Mouse (Mus musculus) erythroid progenitor cell, adult 5-6 weeks (primary cell): ENCODE measurements around the gene Uspl1. TPM values are rescaled to one million over a fixed set of nuclear protein-coding genes. Genes with fewer than 3 reads are reported as not detected.
"Not testable (repeated sequence)": the region's sequence is repeated elsewhere in the genome, so short reads cannot be mapped to it uniquely, and the experiment has no call there.

Experiments
- ATAC-seq: replicated peaks from 2 replicates; pipeline ENCODE4 v1.8.0; 2016; ENCODE audit warnings: moderate number of reproducible peaks, mild to moderate bottlenecking, moderate TSS enrichment, inconsistent platforms; ENCODE audit not compliant: poor library complexity, low FRiP score, severe bottlenecking
- total RNA-seq, 2 experiments: library from RNA; stranded (forward) in 1 of 2; stranded (reverse) in 1 of 2; fragments of 150-400 nt in 1 of 2; fragments of 186-747, 209-891 nt in 1 of 2; gene quantifications; 2 replicates each; pipeline versions ENCODE4 v1.2.3 to v1.2.4; 2015 to 2017; ENCODE audit warnings: low replicate concordance in 2 of 2

Gene Uspl1
- 26.4 and 42.9 TPM in 2 replicates for total RNA-seq (2015; ENCODE audit: low replicate concordance)
- 22.1 and 31.8 TPM in 2 replicates for total RNA-seq (2017; ENCODE audit: low replicate concordance)

DNA sequence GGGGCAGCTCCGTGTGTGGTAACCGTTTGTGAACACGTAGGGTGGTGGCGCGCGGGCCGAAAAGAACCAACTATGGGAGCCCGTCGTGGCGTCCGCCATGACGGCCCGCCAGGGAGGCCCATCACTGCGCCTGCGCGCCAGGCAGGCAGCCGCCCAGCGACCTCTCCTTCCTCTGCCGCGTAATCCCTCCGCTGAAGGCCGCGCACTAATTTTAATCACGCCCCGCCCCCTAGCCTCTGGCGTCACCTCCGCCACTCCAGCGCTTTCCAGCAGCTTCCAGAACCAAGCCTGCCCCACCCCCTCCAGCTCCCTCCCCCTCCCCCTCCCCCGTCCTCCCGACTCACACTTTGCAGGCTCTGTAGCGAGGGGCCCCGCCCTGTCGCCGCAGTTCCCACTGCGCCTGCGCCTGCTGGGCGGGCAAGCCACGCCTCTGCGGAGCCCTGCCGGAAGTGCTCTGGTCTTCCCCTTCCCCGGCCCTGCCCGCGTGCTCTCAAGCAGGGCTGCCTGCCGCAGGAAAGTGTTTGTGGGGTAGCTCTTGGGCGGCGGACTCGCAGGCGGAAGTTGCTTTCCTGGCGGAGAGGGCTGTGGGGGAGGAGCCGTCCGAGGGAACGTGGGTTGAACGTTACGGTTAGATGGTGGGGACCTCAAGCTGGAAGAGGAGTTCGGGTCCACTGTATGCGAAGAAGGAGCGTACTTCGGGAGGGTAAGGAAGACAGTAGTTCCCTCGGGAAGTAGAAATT is at the start of gene Uspl1, which contains the start of gene Hmgb1:
Uspl1 (plus strand) TSS at position 247 of the 740 bp plus-strand sequence.
Hmgb1 (minus strand) TSS at position 386 of the 740 bp plus-strand sequence.
- peak; percentile 86 for ATAC-seq

DNA sequence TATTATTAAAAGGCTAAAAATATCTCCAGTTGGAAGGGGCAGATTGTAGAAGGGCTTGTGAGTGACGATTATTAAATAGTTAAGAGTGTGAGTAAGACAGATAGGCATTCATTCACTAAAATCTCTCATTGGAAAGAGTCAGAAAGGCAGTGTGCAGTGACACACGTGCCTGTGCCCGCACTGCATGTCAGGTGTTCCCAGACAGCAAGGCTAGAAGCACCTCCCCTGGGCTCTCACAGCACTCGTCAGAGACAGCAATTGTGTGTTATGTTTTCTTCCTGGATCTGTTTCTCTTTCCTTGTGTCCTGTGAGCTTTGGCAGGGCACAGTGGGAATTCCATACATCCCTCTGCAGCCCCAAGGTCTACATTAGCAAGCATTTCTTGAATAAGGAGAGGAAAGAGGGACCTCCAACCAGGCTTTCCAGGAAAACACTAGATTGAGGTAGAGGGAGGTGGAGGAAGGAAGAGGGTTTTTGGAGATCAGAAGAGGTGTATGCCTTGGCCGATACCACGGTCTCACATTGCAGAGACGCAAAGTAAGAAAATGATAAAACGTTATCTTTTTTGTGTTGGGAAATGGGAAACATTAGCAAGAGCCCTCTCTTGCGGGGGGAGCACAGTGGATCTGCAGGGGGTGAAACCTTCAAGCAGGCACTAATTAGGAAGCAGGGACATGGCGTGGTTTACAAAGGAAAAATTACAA is 49.2 kb upstream of the Uspl1 start:
- ATAC-seq, result 0 out of 2 replicates have a peak, but pooled peaks have one; percentile 13

DNA sequence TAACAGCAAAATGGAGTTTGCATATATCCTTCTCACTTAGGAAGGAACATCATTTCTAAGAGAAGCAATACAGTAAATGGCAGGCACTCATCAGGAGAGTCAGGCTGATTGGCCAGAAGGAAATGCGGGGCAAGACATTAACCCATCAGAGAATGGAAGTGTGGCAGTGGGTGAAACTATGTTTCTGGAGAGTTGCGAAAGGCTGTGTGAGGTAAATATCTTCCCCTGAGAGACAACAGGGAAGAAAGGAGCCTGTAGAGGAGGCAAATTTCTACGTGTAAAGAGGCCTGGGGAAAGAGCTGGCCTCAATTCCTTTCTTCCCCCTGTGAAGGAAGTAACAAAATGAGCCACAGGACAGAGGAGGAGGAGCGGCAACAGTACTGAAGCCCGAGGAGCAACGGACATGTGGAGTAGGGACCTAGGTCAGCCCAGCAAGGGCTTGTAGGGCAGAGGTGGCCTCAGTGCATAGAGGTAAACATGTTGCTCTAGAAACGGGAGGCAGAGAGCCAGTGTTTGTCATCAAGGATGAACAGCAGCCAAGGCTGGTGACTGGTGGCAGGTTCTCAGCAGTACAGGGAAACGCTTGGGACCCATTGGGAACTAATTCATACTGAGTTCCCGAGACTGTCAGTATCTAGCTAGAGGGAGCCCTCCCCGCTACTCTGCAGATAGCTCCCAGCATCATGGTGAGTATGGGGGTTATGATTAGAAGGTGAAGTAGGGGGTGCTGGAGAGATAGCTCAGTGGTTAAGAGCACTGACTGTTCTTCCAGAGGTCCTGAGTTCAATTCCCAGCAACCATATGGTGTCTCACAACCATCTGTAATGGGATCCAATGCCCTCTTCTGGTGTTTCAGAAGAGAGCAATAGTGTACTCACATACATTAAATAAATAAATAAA is 48.4 kb upstream of the Uspl1 start:
- ATAC-seq, result no peak

DNA sequence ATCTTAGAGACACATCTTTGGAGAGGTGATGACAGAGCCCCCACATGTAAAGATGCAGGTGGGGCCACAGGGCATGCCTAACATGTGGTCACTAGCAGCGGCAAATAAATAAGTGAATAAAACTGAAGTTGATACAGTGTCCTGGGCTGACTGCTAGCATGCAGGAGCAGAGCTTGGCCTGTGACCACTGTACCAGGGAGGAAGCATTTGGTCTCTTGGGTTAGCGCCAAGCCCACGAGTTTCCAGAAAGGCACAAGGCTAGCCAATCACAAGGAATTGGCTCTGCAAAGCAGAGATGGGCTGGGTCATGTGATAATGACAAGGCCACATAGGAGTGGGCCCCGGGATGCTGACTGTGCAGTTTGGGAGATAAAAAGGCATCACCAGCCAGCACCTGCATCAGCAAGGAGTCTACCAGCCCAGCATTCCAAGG is 47.2 kb upstream of the Uspl1 start:
- peak; percentile 93 for ATAC-seq

DNA sequence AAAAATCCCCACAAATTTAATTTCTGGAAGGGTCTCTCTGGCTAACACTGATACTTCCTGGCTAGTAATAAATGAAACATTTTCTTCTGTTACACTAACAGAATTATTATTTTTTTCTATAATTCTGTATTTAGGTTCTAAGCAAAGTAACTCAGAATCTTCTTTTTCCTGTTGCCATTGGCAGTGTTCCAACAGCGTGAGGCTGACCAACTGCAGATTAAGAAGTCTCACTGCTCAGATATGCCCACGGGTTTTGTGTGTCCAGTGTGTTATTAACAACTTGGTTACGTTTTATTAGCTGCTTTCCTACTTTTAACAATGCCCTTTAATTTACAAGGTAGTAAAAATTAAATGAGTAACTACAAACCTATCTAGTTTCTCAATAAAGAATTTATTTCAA is 46.7 kb upstream of the Uspl1 start:
- peak; percentile 44 for ATAC-seq

DNA sequence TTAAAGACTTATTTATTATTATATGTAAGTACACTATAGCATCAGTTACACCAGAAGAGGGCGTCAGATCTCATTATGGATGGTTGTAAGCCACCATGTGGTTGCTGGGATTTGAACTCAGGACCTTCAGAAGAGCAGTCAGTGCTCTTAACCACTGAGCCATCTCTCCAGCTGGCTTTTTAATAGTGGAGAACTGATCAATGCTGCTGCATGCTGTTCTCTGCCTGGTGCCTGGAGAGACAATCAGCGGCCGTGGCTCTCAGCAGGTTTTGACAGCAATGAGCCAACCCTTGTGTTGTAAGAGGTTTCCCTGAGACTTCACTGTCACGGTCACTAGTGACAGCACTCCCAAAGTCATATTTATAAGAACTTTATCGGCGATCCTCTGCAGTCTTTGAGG is 46.1 kb upstream of the Uspl1 start:
- not testable (repeated sequence) for ATAC-seq

DNA sequence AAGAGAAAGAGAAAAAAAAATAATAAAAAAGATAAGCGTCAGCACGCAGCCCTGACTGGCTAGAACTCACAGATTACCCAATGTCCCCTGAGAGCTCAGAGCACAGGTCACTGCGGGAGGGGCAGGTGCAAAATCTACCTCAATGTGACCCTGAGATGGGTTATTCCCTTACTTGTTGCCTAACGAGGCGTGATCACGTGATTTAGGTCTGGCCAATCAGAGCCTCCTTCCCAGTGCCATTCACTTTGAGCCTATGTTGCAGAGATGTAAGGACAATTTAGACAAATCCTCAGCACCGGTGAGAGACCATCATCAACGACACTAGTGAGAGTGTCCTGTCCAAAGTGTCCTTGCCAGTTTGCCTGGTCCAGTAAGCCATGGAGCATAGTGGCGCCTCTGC is 43.8 kb upstream of the Uspl1 start:
- ATAC-seq, result no peak

DNA sequence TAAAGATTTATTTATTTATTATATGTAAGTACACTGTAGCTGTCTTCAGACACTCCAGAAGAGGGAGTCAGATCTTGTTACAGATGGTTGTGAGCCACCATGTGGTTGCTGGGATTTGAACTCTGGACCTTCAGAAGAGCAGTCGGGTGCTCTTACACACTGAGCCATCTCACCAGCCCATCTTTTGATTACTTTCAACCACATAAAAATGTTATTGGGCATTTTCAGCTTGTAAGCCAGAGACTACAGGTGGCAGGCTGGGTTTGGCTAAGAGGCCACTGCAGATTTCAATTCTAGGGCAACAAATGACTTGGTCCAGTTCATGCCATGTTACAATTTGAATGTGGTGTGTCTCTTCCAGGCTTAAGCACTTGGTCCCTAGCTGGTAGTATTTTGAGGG is 43.0 kb upstream of the Uspl1 start:
- ATAC-seq, result not testable (repeated sequence)

DNA sequence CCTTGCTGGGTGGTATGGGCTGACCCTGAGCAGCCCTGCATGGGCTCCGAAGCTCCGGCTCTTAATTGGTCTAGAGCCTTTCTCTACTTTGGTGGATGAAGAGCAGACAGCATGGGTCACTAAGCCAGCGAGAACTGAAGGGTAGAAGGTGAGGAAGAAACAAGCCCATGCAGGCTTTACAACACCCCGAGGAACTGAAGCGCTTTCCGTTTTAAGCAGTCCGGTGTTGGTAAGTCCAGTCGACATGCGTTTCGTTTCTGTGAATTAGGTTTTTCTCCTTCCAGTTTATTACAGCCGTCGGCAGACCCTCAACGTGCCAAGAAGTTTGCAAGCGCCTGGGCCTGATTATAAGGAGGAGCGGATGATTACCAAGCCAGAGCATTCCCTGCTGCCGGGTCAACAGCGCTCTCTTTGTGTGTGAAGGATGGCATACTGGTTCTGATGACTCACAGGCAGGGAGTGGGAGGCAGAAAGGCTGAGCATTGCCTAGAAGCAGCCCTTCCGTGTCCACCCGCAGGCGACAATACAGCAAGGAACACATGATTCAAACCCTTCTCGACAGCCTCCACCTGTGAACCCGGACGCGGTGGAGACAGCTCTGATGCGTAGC is 40.3 kb upstream of the Uspl1 start:
- ATAC-seq, result no peak

DNA sequence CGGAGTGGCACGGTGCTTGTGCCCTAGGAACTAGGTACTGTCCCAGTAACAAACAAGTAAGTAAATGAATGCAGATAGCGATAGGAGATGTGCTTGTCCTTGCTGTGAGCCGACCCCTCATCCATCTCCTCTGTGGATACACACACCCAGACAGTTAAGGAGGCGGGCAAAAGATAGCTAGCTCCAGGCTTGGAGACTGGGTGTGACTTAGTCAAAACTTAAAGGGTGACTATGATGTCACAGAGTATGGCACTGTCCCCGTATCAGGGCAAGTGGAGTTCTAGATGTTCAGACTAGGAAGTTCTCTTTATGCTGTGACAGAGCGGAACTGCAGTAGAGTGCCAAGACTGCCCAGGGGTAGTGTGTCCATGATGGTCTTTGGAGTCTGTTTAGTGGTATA is 37.5 kb upstream of the Uspl1 start:
- ATAC-seq, result no peak

DNA sequence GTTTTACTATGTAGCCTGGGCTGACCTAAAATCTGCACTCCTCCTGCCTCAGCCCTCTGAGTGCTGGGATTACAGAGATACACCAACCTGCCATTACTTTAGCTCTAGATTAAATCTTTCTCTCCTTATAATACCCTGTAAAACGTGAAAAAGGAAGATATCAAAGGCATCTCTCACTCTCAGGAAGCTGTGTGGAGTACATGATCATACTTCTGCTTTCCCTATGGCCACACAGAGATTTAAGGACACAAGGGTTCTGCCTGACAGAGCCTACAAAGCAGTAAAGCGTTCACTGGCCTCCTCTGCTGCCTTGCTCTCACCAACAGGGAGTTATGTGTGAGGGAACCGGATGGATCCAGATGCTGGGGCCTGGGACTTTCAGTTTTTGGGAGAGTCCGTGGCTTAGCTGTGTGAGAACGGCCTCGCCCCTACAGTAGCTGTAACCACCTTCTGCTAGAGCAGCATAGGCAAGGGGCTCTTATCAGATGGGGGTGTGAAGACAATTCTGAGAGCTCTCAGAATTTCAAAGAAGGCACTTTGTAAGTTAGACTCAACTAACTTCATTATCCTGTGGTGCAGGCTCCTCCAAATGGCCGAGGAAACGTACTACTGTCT is 36.7 kb upstream of the Uspl1 start:
- no peak for ATAC-seq

DNA sequence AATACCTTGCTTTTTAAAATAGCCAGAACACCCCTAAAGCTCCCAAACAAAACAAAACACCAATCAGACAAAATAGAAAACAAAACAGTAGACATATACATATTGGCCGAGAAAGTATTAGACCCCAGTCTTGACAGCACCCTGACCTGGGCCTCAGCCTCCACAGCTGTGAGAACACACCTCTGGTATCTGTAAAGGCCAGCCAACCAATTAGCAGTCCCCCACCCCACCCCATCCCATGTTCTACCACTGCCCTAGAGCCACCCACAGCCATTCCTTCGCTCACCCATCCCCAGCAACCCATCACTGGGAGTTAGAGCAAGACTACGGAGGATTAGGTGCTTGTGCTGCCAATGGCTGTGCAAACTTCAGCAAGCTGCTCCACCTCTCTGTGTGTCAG is 33.3 kb upstream of the Uspl1 start:
- no peak for ATAC-seq

DNA sequence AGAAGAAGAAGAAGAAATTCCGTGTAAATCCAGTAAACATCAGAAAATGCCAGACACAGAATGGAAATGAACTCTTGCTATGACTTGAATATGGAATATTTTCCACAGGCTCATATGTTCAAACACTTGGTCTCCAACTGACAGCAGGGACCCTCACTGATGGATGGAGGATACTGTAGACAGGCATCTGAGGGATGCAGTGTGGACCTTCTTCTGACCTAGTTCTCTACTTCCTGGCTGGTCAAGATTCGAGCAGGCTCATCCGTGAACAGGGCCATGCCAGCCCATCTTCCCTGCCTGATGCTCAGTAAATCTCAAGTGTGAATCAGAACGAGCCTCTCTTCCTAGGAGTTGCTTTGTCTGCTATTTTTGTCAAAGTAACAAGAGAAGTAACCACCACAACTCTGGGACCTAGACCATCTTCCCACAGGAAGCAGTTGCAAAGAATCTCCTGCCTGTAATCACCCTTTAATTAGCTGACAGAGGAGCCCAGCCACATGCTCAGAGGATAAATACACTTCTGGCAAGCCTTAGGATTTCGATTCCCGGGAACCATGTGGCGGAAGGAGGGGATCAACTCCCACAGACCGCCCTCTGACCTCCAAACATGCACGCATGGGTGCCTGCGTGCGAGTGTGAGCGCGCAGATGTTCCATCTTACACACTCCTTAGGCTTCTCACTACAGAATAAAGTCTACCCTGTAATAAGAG is 31.9 kb upstream of the Uspl1 start:
- no peak for ATAC-seq

DNA sequence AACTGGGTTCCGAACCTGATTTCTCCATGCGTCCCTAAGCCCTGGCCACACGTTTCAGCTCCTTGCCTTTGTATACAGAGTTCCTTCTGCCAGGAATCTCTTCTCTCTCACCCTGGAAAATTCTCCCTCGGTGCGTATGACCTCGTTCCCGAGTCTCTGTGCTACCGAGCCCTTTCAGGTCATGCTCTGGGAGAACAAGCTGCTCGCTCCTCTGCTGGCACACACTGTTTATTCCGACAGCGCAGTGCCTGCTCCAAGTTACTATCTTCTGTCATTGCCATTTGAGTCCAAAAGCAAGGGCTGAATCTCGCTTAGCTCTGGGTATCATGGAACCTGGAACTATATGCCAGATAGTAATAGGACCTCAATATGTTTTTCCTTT is 31.4 kb upstream of the Uspl1 start:
- no peak for ATAC-seq

DNA sequence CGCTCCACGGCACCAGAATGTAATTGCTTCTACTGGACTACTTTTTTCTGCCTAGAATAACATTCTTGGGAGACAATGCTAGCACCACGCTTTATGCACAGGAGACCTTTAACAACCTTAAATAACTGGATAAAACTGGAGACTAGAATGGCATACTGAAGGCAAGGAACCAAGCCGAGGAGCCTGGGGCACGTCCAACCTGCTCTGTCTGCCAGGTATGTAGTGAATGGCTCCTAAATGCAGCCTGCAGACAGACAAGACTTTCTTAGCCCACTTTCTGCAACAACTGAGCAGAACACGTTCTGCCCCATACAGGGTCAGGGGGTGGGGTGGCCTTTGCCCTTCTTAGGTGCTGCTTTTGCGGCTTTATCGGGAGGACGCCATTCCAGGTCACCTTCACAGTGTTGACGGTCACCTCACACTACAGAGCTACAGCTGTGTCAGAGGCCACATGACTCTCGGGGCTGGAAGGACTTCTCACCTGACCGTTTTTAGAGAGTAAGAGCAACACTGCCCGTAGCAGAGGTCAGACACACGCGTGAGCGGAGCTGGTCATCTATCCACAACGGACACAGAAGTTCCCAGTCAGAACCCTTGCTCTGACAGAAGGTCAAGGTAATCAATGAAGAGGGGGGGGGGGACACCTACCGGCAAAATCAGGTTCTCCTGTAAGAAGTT is 27.1 kb upstream of the Uspl1 start:
- ATAC-seq, result no peak

DNA sequence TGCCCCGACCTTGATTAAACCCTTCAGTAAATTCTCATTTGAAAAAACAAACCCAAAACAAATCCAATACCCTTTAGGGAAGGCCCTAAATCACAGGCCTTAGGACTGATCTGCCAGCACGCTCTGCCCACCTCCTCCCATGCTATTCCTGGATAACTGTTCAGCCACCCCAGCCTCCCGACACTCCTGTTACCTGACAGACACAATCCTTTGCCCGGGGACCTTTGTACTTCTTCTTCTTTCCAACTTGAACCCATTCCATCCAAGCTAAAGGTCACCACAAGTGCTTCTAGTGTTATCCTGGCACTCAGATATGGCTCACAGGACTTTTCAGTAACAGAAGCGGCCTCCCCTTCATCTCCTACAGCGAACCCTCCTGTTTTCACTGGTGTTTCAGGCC is 25.1 kb upstream of the Uspl1 start:
- no peak for ATAC-seq

DNA sequence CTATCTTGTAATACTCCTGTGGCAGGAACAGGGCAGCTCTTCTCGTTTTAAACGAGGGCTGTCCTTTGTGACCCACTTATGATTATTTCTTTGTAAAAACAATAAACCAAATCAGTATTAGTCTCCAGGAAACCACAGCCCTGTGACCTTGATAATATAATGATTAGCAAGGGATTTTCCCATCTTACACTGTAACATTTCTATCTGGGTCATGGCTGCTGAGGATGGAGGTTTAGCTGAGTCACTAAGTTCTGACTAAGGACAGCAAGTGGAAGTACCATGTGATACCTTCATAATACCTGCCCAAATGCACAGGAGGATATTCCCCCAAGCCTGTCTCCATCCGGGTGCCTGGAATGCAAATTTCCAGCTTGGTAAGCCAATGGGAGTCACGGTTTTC is 23.7 kb upstream of the Uspl1 start:
- no peak for ATAC-seq

DNA sequence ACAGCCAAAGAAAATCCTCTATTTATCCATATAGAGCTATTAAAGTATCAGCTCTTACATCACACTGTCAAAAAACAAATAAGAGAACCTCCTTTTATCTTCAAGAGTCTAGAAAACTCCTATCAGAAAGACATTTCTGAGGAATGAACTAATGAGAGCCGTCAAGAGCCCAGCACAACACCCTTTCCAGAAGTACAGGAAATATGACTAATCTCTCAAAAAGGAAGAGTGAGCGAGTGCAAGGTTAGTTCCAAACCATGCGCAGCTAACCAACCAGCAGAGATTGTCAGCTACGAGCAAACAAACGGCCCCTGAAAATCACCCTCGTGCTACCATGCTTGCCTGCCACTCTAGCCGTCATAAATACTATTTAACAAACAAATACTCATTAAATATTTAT is 21.3 kb upstream of the Uspl1 start:
- no peak for ATAC-seq
